Mouse (Mus musculus) ES-CJ7 (cell line): ENCODE measurements around the gene 6430548M08Rik.

Source experiments
- DNase-seq: peaks from one replicate; pipeline ENCODE4 v3.0.0; 2011; ENCODE audit warnings: low read depth, low spot score

The 6430548M08Rik gene

DNA sequence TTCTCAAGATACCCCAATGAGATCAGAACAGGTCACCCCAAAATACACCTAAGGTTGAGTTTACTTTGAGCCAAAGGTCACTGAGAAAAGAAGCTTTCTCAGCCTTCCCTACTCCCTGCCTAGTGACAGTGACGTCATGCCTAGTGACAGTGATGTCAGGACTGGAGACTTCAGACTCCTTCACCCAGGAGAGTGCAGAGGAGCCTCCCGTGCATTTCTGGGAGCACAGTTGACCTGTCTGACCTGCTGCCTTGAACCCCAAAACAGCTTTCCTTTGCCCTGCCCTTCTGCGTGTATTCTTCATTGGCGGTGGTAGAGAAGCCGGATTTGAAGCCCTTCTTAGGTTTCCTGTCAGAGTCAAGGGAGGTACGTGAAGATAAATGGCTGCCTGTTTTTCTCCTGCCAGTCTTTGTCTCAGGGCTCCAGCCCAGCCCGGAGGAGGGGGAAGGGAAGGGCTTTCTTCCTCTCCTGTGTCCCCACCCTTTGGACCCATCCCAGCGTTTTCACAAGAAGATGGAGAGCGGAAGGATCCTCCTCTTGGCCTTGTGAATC, 9.2 kb upstream of the 6430548M08Rik start:
- peak; percentile 74 for DNase-seq

- no peak for DNase-seq
These were observed 4.8 kb upstream of the 6430548M08Rik start for GRCm38 (mm10) chr8:120109149-120109548.

GRCm38 (mm10) chr8:120110966-120111365, 3.0 kb upstream of the 6430548M08Rik start:
- no peak for DNase-seq

- no peak for DNase-seq
These were observed 2.6 kb upstream of the 6430548M08Rik start for GRCm38 (mm10) chr8:120111382-120111781.

- DNase-seq = no peak
These were observed 1.4 kb upstream of the 6430548M08Rik start for GRCm38 (mm10) chr8:120112535-120112934.

DNA sequence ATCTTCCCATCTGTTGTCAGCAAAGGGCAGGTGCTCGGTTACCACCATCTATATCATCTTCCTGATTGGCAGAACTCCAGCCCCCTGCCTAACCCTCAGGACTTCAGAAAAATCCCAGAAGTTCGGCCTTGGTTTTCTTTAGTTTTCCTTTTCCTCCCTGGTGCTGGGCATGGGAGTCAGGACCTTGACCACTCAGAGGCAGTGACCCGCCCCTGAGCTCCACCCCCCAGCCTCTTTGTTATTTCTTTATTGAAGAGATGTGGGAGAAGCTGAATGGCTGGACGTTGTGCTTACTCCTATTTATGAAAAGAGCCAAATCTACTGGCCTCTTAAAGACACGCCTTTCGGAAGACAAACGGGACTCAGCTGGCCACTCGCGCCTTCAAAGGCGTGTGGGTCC, 646 bp upstream of the 6430548M08Rik start:
- DNase-seq = no peak

DNA sequence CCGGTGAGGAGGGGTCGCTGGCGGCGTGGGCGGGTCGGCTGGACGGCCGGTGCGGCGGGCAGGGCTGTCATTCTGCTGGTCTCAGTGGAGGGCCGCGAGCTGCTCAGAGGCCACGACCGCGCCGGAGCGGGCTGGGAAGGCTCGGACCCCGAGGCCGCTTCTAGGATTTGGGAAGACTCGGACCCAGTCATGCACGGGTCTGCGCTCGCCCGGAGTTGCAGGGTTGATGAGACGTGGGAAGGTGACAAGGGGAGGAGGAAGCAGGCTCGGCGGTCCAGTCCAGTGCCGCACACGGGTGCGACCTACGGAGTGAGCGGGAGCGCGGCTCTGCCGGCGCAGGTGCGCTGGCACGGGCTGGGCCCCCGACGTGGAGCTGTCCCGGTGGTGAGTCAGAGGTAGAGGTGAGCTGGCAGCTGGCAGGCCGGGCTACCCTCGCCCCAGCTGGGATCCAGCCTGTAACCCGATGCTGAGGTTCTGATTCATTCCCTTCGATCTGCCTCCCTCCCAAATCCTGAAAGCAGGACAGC, 426 bp downstream of the 6430548M08Rik start:
- DNase-seq = peak; percentile 52

DNA sequence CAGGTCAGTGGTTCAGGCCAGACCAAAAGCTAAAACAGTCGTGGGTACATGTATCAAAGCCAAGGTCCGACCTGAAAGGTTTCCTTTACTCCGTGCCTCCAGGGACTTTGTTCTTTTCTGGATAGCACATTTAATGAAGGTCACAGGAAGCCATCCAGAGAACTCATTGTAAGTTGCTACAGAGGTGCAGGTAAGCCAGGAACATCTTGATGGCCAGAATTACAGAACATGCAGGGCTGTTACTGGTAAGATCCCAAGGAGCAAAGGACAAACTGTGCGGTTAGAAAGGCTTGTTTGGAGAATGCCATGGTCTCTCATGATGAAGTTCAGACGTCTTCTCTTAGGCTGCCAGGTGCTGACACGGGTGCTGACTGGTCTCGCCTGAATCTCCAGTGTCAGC, 2.6 kb downstream of the 6430548M08Rik start:
- no peak for DNase-seq

- DNase-seq = no peak
These were observed 4.2 kb downstream of the 6430548M08Rik start for GRCm38 (mm10) chr8:120118162-120118561.

- DNase-seq = no peak
These were observed 4.9 kb downstream of the 6430548M08Rik start for GRCm38 (mm10) chr8:120118847-120119246.

DNA sequence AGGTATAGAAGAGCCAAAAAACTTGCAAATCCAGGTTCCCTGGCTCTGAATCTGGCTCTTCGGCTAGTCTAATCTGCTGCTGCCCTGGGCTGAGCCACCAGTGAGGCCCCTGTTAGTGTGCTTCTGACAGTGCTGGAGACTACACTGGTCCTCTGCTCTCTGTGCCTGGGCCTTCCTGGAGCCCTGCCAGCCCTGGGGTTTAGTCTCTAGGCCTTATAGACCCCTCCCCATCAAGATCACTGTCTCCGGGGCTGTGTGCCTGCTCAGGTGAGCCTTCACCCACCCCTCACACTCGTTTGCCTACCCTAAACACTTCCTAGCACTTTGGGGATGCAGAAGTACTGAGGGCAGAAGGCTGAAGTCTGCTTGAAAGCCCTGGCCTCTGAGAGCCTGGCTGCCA, 5.5 kb downstream of the 6430548M08Rik start:
- no peak for DNase-seq

- DNase-seq = no peak
These were observed 6.0 kb downstream of the 6430548M08Rik start for GRCm38 (mm10) chr8:120119931-120120330.

GRCm38 (mm10) chr8:120120951-120121350, 7.0 kb downstream of the 6430548M08Rik start:
- DNase-seq = no peak

- no peak for DNase-seq
These were observed 10.3 kb downstream of the 6430548M08Rik start for GRCm38 (mm10) chr8:120124261-120124660.

- DNase-seq = no peak
These were observed 11.0 kb downstream of the 6430548M08Rik start for GRCm38 (mm10) chr8:120124836-120125389.

GRCm38 (mm10) chr8:120126357-120127161, 12.6 kb downstream of the 6430548M08Rik start:
- DNase-seq = no peak

DNA sequence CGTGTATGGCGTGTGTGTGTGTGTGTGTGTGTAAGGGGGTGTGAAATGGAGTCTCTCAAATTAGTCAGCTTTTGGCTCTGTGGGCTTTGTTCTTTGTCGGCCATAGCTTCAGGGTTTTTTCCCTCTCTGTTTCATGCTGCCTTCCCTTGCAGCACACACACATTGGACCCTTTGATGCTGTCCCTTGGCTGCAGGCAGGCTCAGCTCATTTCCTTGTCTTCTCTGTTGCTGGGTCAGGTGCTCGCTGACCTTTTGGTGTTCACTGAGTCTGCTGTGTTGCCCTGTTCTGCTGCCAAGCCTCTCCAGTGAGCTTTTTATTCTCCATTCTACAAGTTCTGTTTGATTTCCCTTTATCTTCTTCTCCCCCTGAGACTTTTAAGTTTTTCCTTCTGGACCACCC, 15.6 kb downstream of the 6430548M08Rik start:
- no peak for DNase-seq

DNA sequence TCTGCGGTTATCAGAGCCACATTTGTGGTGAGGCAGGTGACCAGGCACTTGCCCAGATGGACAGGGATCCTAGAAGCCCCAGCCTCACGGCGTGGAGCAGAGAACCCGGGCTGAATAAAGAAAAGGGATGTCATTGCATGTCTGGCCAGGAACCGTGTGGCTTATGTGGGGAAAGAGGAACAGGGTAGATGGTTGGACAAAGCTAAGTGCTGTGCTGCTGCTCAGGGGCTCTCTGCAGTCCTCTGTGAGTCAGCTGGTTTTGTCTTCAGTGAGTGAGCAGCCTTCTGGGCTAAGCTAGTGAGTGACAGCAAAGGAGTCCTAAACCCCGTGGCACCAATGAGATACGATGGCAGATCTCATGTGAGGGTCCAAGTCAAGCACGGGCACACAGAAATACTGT, 17.2 kb downstream of the 6430548M08Rik start:
- DNase-seq = no peak

DNA sequence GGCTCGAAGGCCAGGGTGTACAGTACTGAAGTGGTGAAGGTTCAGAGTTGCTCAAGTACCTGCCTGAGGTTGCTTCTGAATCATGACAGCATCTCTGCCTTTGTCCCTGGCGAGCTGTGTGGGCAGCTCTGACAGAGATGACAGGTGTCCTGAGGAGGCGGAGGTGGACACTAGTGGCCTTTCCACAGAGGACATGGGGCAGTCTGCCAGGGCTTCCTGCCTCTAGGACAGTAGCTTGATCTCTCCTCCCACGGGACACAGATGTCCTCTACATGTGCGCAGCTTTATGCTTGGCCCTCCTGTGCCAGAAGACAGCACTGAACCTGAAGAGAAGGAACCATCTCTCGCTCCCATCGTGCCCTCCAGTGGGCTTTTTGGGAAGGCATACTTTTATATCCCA, 19.2 kb downstream of the 6430548M08Rik start:
- no peak for DNase-seq

GRCm38 (mm10) chr8:120135687-120136086, 21.7 kb downstream of the 6430548M08Rik start:
- no peak for DNase-seq

DNA sequence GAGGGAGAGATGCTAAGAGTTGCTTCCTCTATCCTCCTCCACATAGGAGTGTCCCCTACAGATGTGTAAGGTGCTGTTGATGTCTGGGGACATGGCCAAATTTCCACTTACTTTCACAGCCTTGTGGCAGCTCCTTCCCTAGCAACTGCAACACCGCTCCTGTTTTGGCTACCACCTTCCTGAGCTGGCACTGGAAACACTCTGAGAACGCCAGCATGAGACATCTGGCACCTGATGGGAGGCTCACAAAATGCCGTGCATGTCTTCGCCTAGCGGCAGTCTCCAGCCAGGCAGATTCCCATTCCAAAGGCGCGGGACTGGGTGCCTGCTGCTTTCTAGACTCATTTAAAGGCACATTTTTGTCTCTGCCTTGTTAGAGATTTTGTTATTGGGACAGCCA, 22.7 kb downstream of the 6430548M08Rik start:
- DNase-seq = no peak

DNA sequence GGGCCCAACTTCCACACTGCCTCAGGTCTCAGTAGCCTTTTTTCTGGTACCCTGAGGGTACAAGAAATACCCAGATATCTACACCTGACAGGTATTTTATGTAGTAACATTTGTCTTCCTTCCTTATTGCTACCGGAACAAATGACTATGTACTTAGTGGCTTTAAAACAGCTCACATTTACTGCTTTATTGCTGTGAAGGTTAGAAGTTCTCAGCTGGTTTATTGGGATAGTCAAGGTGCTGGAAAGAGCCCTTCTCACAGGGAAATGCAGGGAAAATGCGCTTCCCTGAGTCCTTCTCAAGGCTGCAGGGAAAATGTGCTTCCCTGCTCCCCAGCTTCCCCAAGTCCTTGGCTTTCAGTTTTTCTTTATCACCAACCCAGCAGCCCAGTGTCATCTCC, 25.0 kb downstream of the 6430548M08Rik start:
- no peak for DNase-seq

GRCm38 (mm10) chr8:120140769-120141168, 26.8 kb downstream of the 6430548M08Rik start:
- DNase-seq = no peak
